Mouse (Mus musculus) limb, embryonic 14.5 days (tissue): ENCODE results near the gene Adk. TPM values are rescaled to one million over a fixed set of nuclear protein-coding genes. Genes with fewer than 3 reads are reported as not detected.
A peak's percentile ranks its signal among the peaks of the same experiment; 100 is the strongest.

Source experiments
- ATAC-seq: fragments of 200-750 bp; cut with Nextera tagmentation; 2 replicates; pipeline ENCODE4 v1.8.0; 2017; ENCODE audit warnings: low read depth, moderate number of reproducible peaks, moderate TSS enrichment; ENCODE audit not compliant: low FRiP score
- DNase-seq: peaks from one replicate; pipeline ENCODE4 v3.0.0-alpha.2; 2015; ENCODE audit warnings: low spot score
- H3K27ac ChIP-seq: fragments of 300-500 bp; sonication (generic); replicated peaks from 2 replicates; pipeline ENCODE4 v1.5.1; 2014; ENCODE audit warnings: low read depth, mild to moderate bottlenecking, low read length, moderate library complexity, mixed read lengths
- H3K27me3 ChIP-seq: fragments of 300-500 bp; sonication (generic); 2 replicates; pipeline ENCODE4 v1.6.1; 2014; ENCODE audit warnings: low read length, mixed read lengths; ENCODE audit not compliant: control insufficient read depth, insufficient read depth
- H3K36me3 ChIP-seq: fragments of 300-500 bp; sonication (generic); 2 replicates; pipeline ENCODE4 v1.6.1; 2014; ENCODE audit warnings: mild to moderate bottlenecking, low read length, moderate library complexity, mixed read lengths; ENCODE audit not compliant: control insufficient read depth, insufficient read depth
- H3K4me1 ChIP-seq: fragments of 300-500 bp; sonication (generic); 2 replicates; pipeline ENCODE4 v1.6.1; 2014; ENCODE audit warnings: antibody characterized with exemption, low read length, mixed read lengths; ENCODE audit not compliant: control insufficient read depth, insufficient read depth
- H3K4me2 ChIP-seq: fragments of 300-500 bp; sonication (generic); replicated peaks from 2 replicates; pipeline ENCODE4 v1.6.1; 2014; ENCODE audit warnings: low read depth, mild to moderate bottlenecking, low read length, moderate library complexity; ENCODE audit not compliant: severe bottlenecking
- H3K4me3 ChIP-seq: fragments of 300-500 bp; sonication (generic); replicated peaks from 2 replicates; pipeline ENCODE4 v1.5.1; 2014; ENCODE audit warnings: low read length
- H3K9ac ChIP-seq: fragments of 300-500 bp; sonication (generic); 2 replicates; pipeline ENCODE4 v1.6.1; 2014; ENCODE audit warnings: mild to moderate bottlenecking, low read depth, low read length, moderate library complexity; ENCODE audit not compliant: severe bottlenecking
- H3K9me3 ChIP-seq: fragments of 300-500 bp; sonication (generic); 2 replicates; pipeline ENCODE4 v1.6.1; 2016; ENCODE audit warnings: low read length; ENCODE audit not compliant: control insufficient read depth
- POLR2A ChIP-seq: fragments of 200-500 bp; IDR thresholded peaks from 2 replicates; pipeline ENCODE4 v1.8.0; 2012; ENCODE audit warnings: inconsistent platforms, mild to moderate bottlenecking, moderate library complexity, borderline replicate concordance; ENCODE audit not compliant: insufficient read depth, insufficient read length; ENCODE audit errors: extremely low read depth
- WGBS: fragments of 180-500 bp; shearing (Covaris S2); extraction: QIAGEN DNeasy Blood & Tissue Kit; methylation state at CpG from one replicate; pipeline ENCODE4 v1.1.7; 2014; 5-methylcytosine and 5-hydroxymethylcytosine counted together
- polyA plus RNA-seq, 2 experiments: library from polyadenylated mRNA; depleted of rRNA in 1 of 2; stranded (reverse) in 1 of 2; unstranded in 1 of 2; fragments of >200 nt; fragmentation: Nextera tagmentation in 1 of 2; extraction: Ambion mirVana in 1 of 2; gene quantifications; 2 replicates each; pipeline versions ENCODE4 v1.2.1 to v1.2.3; 2012 to 2014

Adk gene
- polyA plus RNA-seq, 2 experiments = 55.6 to 140 TPM

GRCm38 (mm10) chr14:21100876-21101275 lies 48.5 kb downstream of the Adk start:
- no peak overlapping the region for H3K9ac ChIP-seq
- DNase-seq (no peak), ATAC-seq (no peak)
- no peak overlapping the region for H3K4me2 ChIP-seq
- H3K9me3 ChIP-seq = no peaks in the 10 kb centered on the region
- H3K4me3 ChIP-seq = no peak overlapping the region
- H3K27me3 ChIP-seq = no peaks in the 10 kb centered on the region
- no peak for TF ChIP-seq POLR2A
- 76% methylated on average over 2 of the region's 2 CpGs for WGBS
- H3K4me1 ChIP-seq = peaks cover 4% of the 10 kb centered on the region; the same call in 1 of the 2 replicates
- H3K36me3 ChIP-seq = no peaks in the 10 kb centered on the region
- H3K27ac ChIP-seq = no peak overlapping the region

- WGBS = 52% methylated on average over 7 of the region's 7 CpGs
- Histone ChIP-seq H3K27ac (no peak overlapping the region), H3K9ac (no peak overlapping the region)
These were observed 49.2 kb downstream of the Adk start for GRCm38 (mm10) chr14:21101562-21101961.

GRCm38 (mm10) chr14:21102666-21103203 lies 50.4 kb downstream of the Adk start:
- Histone ChIP-seq H3K4me2 (no peak overlapping the region), H3K27me3 (no peaks in the 10 kb centered on the region), H3K27ac (no peak overlapping the region), H3K9ac (no peak overlapping the region), H3K9me3 (no peaks in the 10 kb centered on the region), H3K4me1 (peaks cover 4% of the 10 kb centered on the region; the same call in 1 of the 2 replicates), H3K4me3 (no peak overlapping the region), H3K36me3 (no peaks in the 10 kb centered on the region; the same call in 1 of the 2 replicates)
- no peak for DNase-seq
- no peak for ATAC-seq
- WGBS = 91% methylated on average over 4 of the region's 4 CpGs
- no peak for TF ChIP-seq POLR2A

More at GRCm38 (mm10) chr14:21101562-21101961, 49.2 kb downstream of the Adk start:
- ATAC-seq (no peak), DNase-seq (peak; percentile 47)
- no peak overlapping the region for H3K4me3 ChIP-seq
- TF ChIP-seq POLR2A = no peak
- H3K4me1 ChIP-seq = peaks cover 4% of the 10 kb centered on the region; the same call in 1 of the 2 replicates
- no peak overlapping the region for H3K4me2 ChIP-seq
- H3K9me3 ChIP-seq = no peaks in the 10 kb centered on the region
- no peaks in the 10 kb centered on the region for H3K27me3 ChIP-seq
- no peaks in the 10 kb centered on the region; the same call in 1 of the 2 replicates for H3K36me3 ChIP-seq

- no peaks in the 10 kb centered on the region for H3K9me3 ChIP-seq
- no peak for DNase-seq
- H3K27me3 ChIP-seq = no peaks in the 10 kb centered on the region
- no peak overlapping the region for H3K9ac ChIP-seq
- no peaks in the 10 kb centered on the region; the same call in 1 of the 2 replicates for H3K36me3 ChIP-seq
- no peak overlapping the region for H3K27ac ChIP-seq
- no peak overlapping the region for H3K4me2 ChIP-seq
- ATAC-seq = no peak
- no peak for TF ChIP-seq POLR2A
- H3K4me1 ChIP-seq = no peaks in the 10 kb centered on the region
- no peak overlapping the region for H3K4me3 ChIP-seq
These were observed 52.7 kb downstream of the Adk start for GRCm38 (mm10) chr14:21105049-21105448.

GRCm38 (mm10) chr14:21106582-21106981 lies 54.2 kb downstream of the Adk start:
- H3K4me3 ChIP-seq = no peak overlapping the region
- H3K4me2 ChIP-seq = no peak overlapping the region
- no peaks in the 10 kb centered on the region for H3K9me3 ChIP-seq
- no peak overlapping the region for H3K27ac ChIP-seq
- ATAC-seq (no peak), DNase-seq (no peak)
- H3K36me3 ChIP-seq = no peaks in the 10 kb centered on the region; the same call in 1 of the 2 replicates
- no peak for TF ChIP-seq POLR2A
- H3K9ac ChIP-seq = no peak overlapping the region
- no peaks in the 10 kb centered on the region for H3K27me3 ChIP-seq
- WGBS = 89% methylated on average over 8 of the region's 8 CpGs
- no peaks in the 10 kb centered on the region for H3K4me1 ChIP-seq
